Mouse (Mus musculus) stomach, adult 2 months (tissue): ENCODE data around the gene Duox2. TPM values are rescaled to one million over a fixed set of nuclear protein-coding genes. Genes with fewer than 3 reads are reported as not detected.

Source experiments
- polyA plus RNA-seq: library from polyadenylated mRNA; depleted of rRNA; stranded (reverse); fragments of >200 nt; gene quantifications from 2 replicates; pipeline ENCODE4 v1.2.3, GENCODE M21; 2012; rRNA removed

The Duox2 gene
- polyA plus RNA-seq, result 34.1 and 51.8 TPM in 2 replicates

DNA sequence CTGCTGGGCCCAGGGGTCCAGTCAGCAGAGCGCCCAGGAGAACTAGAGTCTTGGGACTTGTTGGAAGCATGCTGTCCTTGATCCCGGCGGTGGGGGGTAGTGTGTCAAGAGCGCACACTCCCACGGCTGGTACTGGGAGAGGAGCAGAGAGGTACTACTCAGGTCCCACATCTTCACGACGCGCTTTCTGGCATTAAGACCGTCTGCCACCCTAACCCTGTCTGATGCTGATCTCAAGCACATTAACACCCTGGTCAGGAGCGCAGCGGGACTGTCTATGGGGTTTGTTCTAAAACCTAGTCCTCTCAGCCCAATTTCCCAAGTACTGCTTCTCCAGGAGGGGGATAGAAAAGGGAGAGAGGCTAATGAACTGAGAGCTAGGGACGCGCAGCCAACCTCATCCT, at the start of gene Duox2:
Gene Duox2, minus strand, starts transcription at position 354 of the 404 bp plus-strand sequence.

DNA sequence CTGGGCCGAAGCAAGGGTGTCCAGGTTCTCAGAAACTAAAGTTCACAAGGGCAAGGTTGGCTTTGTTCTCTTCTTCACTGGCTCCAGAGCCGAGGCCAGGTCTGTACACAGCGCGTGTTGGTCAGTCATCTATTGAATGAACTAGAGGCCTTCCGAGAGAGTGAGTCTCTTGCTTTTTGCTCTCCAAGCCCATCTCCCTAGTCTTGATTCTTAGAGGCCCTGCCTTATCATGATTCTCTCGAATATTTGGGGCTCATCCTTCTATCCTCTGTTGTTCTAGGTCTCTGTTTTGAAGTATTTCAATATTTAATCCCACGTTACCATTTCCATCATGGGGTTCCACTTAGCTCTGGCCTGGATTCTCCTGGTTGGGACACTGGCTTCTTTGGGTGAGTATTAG, 17.1 kb upstream of the Duox2 start, which contains the start of gene Duox1:
Gene Duox1, plus strand, starts transcription at position 301 of the 400 bp plus-strand sequence.

DNA sequence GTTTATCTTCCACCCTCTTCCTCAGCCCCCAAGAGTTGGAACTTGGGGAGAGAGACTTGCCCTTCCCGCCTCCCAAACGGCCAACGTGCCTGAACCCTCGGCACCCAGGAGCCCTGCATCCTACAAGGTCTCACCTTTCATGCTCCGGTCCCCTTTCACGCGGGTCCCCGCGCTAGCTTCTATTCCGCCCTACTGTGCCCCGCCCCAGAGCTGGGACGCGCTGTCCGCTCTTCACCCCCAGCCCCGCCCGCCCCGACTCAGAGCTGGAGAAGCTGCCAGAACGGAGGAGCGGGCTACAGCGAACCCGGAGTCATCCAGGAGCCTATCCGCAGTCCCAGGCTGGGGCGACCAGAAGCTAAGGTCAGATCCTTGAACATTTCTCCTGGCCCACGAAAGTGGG, 15.3 kb upstream of the Duox2 start, which contains the start of gene Duoxa1:
Gene Duoxa1, minus strand, starts transcription at position 195 of the 400 bp plus-strand sequence.

DNA sequence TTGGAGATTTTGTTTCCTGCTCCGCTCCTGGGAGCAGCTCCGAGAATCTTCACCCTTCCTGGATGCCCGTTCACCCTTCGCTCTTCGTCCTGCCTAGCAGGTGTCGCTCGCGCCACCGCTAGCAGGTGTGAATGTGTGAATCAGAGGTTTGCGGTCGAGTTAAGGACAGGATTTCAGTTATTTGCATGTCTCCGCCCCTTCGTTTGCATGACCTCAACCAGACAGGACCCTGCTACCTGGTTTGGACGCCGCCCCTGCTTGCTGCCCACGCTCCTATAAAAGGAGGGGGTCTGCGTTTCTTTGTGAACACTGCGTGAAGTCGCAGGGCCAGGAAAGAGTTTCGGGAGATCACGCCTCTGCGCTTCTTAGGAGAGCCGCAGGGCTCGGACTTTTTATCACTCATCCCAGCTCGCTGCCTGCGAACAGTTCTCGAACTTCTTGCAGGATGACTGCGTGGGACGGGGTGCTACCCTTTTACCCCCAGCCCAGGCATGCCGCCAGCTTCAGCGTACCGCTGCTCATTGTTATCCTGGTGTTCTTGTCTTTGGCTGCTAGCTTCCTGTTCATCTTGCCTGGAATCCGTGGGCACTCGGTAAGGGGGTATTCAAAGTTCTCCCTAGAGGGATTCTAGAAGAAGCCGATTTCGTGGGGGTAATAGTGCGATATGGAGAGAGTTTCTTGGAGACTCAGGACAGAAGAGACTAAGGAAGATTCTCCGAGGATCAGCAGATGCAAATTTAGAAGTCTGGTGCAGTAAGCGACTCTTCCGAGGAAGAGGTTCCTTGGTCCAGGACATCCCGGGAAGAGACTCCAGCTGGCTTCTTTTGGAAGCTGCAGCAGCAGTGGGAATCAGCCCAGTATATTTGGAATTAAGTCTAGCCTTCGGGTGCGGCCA, 594 bp upstream of the Duox2 start, which contains the start of gene Duoxa2:
Gene Duoxa2, plus strand, starts transcription at position 305 of the 895 bp plus-strand sequence.

GRCm38 (mm10) chr2:122234611-122235288, 63.5 kb downstream of the Duox2 start, which contains the start of gene Sord:
Gene Sord (plus strand): TSS chr2:122234749.

Other genes starting within 250 kb of the Duox2 start
- gene Spg11, start 180.1 kb downstream of the Duox2 start, polyA plus RNA-seq, result 2.6 and 3.2 TPM in 2 replicates
- gene B2m, start 150.8 kb downstream of the Duox2 start, polyA plus RNA-seq, result 116 and 155 TPM in 2 replicates
- gene Trim69, start 137.7 kb downstream of the Duox2 start, polyA plus RNA-seq, result not detected in 2 replicates
- not detected in 2 replicates for gene Patl2, start 112.3 kb downstream of the Duox2 start, polyA plus RNA-seq
- gene Terb2, start 112.2 kb downstream of the Duox2 start, polyA plus RNA-seq, result not detected in 2 replicates
- 3.1 and 3.2 TPM in 2 replicates for gene Sord, start 63.7 kb downstream of the Duox2 start, polyA plus RNA-seq
- 85.7 and 252 TPM in 2 replicates for gene Duoxa2, start 451 bp upstream of the Duox2 start, polyA plus RNA-seq
- gene Duoxa1, start 15.3 kb upstream of the Duox2 start, polyA plus RNA-seq, result 7.4 and 9.4 TPM in 2 replicates
- gene Duox1, start 17.2 kb upstream of the Duox2 start, polyA plus RNA-seq, result 2.9 and 5.0 TPM in 2 replicates
- 4.4 and 6.3 TPM in 2 replicates for gene Shf, start 70.7 kb upstream of the Duox2 start, polyA plus RNA-seq
- 0.32 and 0.33 TPM in 2 replicates for gene Slc28a2, start 128.0 kb upstream of the Duox2 start, polyA plus RNA-seq
- gene Gm14085, start 186.5 kb upstream of the Duox2 start, polyA plus RNA-seq, result not detected in 2 replicates